Mouse (Mus musculus): Measurements from ENCODE around the gene Lcn6. TPM values are rescaled to one million over a fixed set of nuclear protein-coding genes. Genes with fewer than 3 reads are reported as not detected.
"Not testable (repeated sequence)": the region's sequence is repeated elsewhere in the genome, so short reads cannot be mapped to it uniquely, and the experiment has no call there.

Lcn6 gene
- polyA plus RNA-seq, 1 experiment from 2014 or later, result not detected

- Histone ChIP-seq H3K9ac (ENCODE audit: low read depth, low read length) (no peak overlapping the region), H3K9me3 (replicated peaks; ENCODE audit: low read length) (no peaks in the 10 kb centered on the region), H3K27me3 (ENCODE audit: insufficient read depth, low read length) (no peaks in the 10 kb centered on the region), H3K36me3 (ENCODE audit: insufficient read depth, low read length) (no peaks in the 10 kb centered on the region), H3K27ac (no peak overlapping the region), H3K4me1 (replicated peaks; ENCODE audit: insufficient read depth, low read length) (no peaks in the 10 kb centered on the region; the same call in 1 of the 2 replicates), H3K4me2 (ENCODE audit: low read length) (no peak overlapping the region), H3K4me3 (replicated peaks; ENCODE audit: low read depth, low read length) (no peak overlapping the region)
- 72% methylated on average over 2 of the region's 2 CpGs for WGBS
- TF ChIP-seq CTCF (IDR thresholded peaks at IDR 0.05; ENCODE audit: low read depth), result no peak
- ATAC-seq (replicated peaks; ENCODE audit: low FRiP score, low read depth), result no peak
- no peak for DNase-seq (ENCODE audit: low spot score)
These were observed 22.1 kb downstream of the Lcn6 start for GRCm38 (mm10) chr2:25698696-25699095.

DNA sequence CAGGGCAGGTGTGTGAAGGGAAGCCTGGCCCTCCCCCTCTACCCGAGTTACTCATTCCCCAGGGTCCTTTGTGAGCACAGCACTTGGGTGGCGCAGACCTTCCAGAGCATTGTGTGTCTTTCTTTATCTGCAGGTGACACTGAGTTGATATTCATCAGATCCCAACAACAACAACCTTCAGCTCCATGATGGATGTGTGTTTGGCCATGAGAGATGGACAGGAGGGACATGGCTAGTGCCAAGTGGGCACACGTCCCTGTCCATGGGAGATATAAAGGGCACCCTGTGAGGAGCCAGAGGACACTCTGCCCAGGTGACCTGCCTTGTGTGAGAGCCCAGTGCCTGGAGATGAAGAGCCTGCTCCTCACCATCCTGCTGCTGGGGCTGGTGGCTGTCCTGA, 23.2 kb downstream of the Lcn6 start, which contains the start of gene Obp2a:
TSS of gene Obp2a (plus strand) at position 301 of the 400 bp plus-strand sequence.
- WGBS, result 91% methylated on average over 3 of the region's 3 CpGs
- not testable (repeated sequence) for DNase-seq (ENCODE audit: low spot score)

GRCm38 (mm10) chr2:25701001-25701400, 24.4 kb downstream of the Lcn6 start:
- H3K27ac ChIP-seq, result no peak overlapping the region
- H3K4me2 ChIP-seq (ENCODE audit: low read length), result no peak overlapping the region
- no peaks in the 10 kb centered on the region for H3K9me3 ChIP-seq (replicated peaks; ENCODE audit: low read length)
- no peak overlapping the region for H3K4me3 ChIP-seq (replicated peaks; ENCODE audit: low read depth, low read length)
- no peaks in the 10 kb centered on the region for H3K27me3 ChIP-seq (ENCODE audit: insufficient read depth, low read length)
- no peak for TF ChIP-seq CTCF (IDR thresholded peaks at IDR 0.05; ENCODE audit: low read depth)
- no peak overlapping the region for H3K9ac ChIP-seq (ENCODE audit: low read depth, low read length)
- no peaks in the 10 kb centered on the region; the same call in 1 of the 2 replicates for H3K4me1 ChIP-seq (replicated peaks; ENCODE audit: insufficient read depth, low read length)
- no peak for ATAC-seq (replicated peaks; ENCODE audit: low FRiP score, low read depth)
- WGBS, result 84% methylated on average over 5 of the region's 5 CpGs
- DNase-seq (ENCODE audit: low spot score), result no peak
- H3K36me3 ChIP-seq (ENCODE audit: insufficient read depth, low read length), result no peaks in the 10 kb centered on the region

More for the DNA sequence above, 23.2 kb downstream of the Lcn6 start, which contains the start of gene Obp2a:
- not testable (repeated sequence) for H3K4me3 ChIP-seq (replicated peaks; ENCODE audit: low read depth, low read length); ATAC-seq (replicated peaks; ENCODE audit: low FRiP score, low read depth); H3K4me1 ChIP-seq (replicated peaks; ENCODE audit: insufficient read depth, low read length); H3K27ac ChIP-seq; H3K27me3 ChIP-seq (ENCODE audit: insufficient read depth, low read length); H3K36me3 ChIP-seq (ENCODE audit: insufficient read depth, low read length); H3K4me2 ChIP-seq (ENCODE audit: low read length); H3K9me3 ChIP-seq (replicated peaks; ENCODE audit: low read length); H3K9ac ChIP-seq (ENCODE audit: low read depth, low read length)

- H3K9ac ChIP-seq (ENCODE audit: low read depth, low read length), result no peak overlapping the region
- H3K4me1 ChIP-seq (replicated peaks; ENCODE audit: insufficient read depth, low read length), result 0 out of 2 replicates have a peak, but pooled peaks cover 7% of the 10 kb centered on the region
- no peak overlapping the region for H3K27ac ChIP-seq
- no peaks in the 10 kb centered on the region for H3K27me3 ChIP-seq (ENCODE audit: insufficient read depth, low read length)
- TF ChIP-seq CTCF (IDR thresholded peaks at IDR 0.05; ENCODE audit: low read depth), result no peak
- no peak for DNase-seq (ENCODE audit: low spot score)
- H3K36me3 ChIP-seq (ENCODE audit: insufficient read depth, low read length), result no peaks in the 10 kb centered on the region
- no peak overlapping the region for H3K4me2 ChIP-seq (ENCODE audit: low read length)
- 67% methylated on average over 4 of the region's 4 CpGs for WGBS
- no peak for ATAC-seq (replicated peaks; ENCODE audit: low FRiP score, low read depth)
- H3K4me3 ChIP-seq (replicated peaks; ENCODE audit: low read depth, low read length), result no peak overlapping the region
- H3K9me3 ChIP-seq (replicated peaks; ENCODE audit: low read length), result no peaks in the 10 kb centered on the region
These were observed 27.1 kb downstream of the Lcn6 start for GRCm38 (mm10) chr2:25703706-25704105.

DNA sequence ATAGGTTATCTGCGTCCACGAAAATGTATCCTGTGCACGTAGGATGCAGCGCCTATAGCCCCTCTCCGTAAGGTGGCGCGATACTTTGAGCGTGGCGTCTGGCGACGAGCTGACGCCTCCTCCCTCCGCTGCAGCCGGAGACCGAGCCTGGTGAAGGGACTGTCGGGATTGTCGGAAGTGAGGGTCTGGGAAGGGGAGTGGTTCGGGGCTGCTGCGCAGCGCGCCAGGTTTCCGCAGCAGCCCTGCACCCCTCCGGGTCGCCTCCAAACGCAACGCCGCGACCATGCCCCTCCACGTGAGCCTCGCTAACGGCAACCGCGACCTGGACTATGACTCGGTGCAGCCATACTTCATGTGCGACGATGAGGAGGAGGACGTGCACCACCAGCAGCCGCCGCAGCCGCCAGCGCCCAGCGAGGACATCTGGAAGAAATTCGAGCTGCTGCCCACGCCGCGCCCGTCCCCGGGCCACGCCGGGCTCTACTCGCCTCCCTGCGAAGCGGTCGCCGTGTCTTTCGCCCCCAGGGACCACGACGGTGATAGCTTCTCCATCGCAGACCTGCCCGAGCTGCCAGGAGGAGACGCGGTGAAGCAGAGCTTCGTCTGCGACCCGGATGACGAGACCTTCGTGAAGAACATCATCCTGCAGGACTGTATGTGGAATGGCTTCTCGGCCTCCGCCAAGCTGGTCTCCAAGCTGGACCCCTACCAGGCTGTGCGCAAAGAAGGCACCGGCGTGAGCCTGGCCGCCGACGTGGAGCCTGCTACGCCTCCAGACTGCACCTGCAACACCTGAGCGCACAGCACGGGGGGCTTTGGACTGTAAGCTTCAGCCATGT, 30.3 kb downstream of the Lcn6 start, which contains the start of gene Bmyc:
TSS of gene Bmyc (plus strand) at position 97 of the 839 bp plus-strand sequence.
- H3K9ac ChIP-seq (ENCODE audit: low read depth, low read length), result peak within 1 kb of the TSS; percentile 71
- H3K9me3 ChIP-seq (replicated peaks; ENCODE audit: low read length), result no peaks in the 10 kb centered on the region
- peak within 1 kb of the TSS; percentile 97 for H3K4me2 ChIP-seq (ENCODE audit: low read length)
- ATAC-seq (replicated peaks; ENCODE audit: low FRiP score, low read depth) (peak; percentile 75), DNase-seq (ENCODE audit: low spot score) (peak; percentile 90)
- TF ChIP-seq CTCF (IDR thresholded peaks at IDR 0.05; ENCODE audit: low read depth), result peak; percentile 73
- peak within 1 kb of the TSS; percentile 66 for H3K4me3 ChIP-seq (replicated peaks; ENCODE audit: low read depth, low read length)
- peak within 1 kb of the TSS; percentile 72; the same call in 1 of the 2 replicates for H3K27ac ChIP-seq
- no peaks in the 10 kb centered on the region for H3K27me3 ChIP-seq (ENCODE audit: insufficient read depth, low read length)
- under 1% methylated on average over 77 of the region's 78 CpGs for whole genome bisulfite sequencing
- no peaks in the 10 kb centered on the region for H3K36me3 ChIP-seq (ENCODE audit: insufficient read depth, low read length)
- 0 out of 2 replicates have a peak, but pooled peaks cover 7% of the 10 kb centered on the region for H3K4me1 ChIP-seq (replicated peaks; ENCODE audit: insufficient read depth, low read length)

GRCm38 (mm10) chr2:25708121-25708520, 31.5 kb downstream of the Lcn6 start:
- no peak overlapping the region for H3K27ac ChIP-seq
- WGBS, result 55% methylated on average over 2 of the region's 2 CpGs
- no peaks in the 10 kb centered on the region for H3K27me3 ChIP-seq (ENCODE audit: insufficient read depth, low read length)
- peak; percentile 50; the same call in 1 of the 2 replicates for TF ChIP-seq CTCF (IDR thresholded peaks at IDR 0.05; ENCODE audit: low read depth)
- no peaks in the 10 kb centered on the region for H3K9me3 ChIP-seq (replicated peaks; ENCODE audit: low read length)
- no peaks in the 10 kb centered on the region for H3K36me3 ChIP-seq (ENCODE audit: insufficient read depth, low read length)
- peak; percentile 78 for DNase-seq (ENCODE audit: low spot score)
- H3K9ac ChIP-seq (ENCODE audit: low read depth, low read length), result no peak overlapping the region
- H3K4me3 ChIP-seq (replicated peaks; ENCODE audit: low read depth, low read length), result no peak overlapping the region
- 0 out of 2 replicates have a peak, but pooled peaks cover 7% of the 10 kb centered on the region for H3K4me1 ChIP-seq (replicated peaks; ENCODE audit: insufficient read depth, low read length)
- no peak for ATAC-seq (replicated peaks; ENCODE audit: low FRiP score, low read depth)
- H3K4me2 ChIP-seq (ENCODE audit: low read length), result 0 out of 2 replicates have a peak overlapping the region, but pooled peaks have one; percentile 25

GRCm38 (mm10) chr2:25709056-25709455, 32.5 kb downstream of the Lcn6 start:
- not testable (repeated sequence) for H3K9ac ChIP-seq (ENCODE audit: low read depth, low read length); H3K4me2 ChIP-seq (ENCODE audit: low read length); H3K27ac ChIP-seq; H3K36me3 ChIP-seq (ENCODE audit: insufficient read depth, low read length); H3K9me3 ChIP-seq (replicated peaks; ENCODE audit: low read length); H3K4me1 ChIP-seq (replicated peaks; ENCODE audit: insufficient read depth, low read length); H3K4me3 ChIP-seq (replicated peaks; ENCODE audit: low read depth, low read length); ATAC-seq (replicated peaks; ENCODE audit: low FRiP score, low read depth); H3K27me3 ChIP-seq (ENCODE audit: insufficient read depth, low read length); DNase-seq (ENCODE audit: low spot score)
- 71% methylated on average over 1 of the region's 1 CpGs for WGBS

DNA sequence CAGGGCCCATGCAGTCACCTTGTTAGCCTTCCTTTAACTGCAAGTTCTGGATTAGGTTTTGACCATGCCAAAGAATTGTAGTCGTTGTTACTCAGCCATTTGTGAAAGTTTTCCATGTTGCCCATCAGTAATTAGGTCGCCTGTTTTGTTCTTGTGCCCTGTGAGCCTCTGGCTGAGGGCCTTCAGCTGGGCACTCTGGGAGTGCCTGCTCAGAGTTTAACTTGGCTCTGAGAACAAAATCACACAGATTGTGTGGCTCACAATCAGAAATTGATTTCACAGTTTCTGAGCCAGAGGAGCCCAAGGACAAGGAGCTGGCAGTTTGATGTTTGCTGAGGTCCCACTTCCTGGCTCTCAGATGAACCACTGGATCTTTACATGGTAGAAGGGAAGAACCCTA, 33.2 kb downstream of the Lcn6 start:
- not testable (repeated sequence) for H3K27ac ChIP-seq; H3K4me1 ChIP-seq (replicated peaks; ENCODE audit: insufficient read depth, low read length); H3K36me3 ChIP-seq (ENCODE audit: insufficient read depth, low read length); H3K27me3 ChIP-seq (ENCODE audit: insufficient read depth, low read length); H3K4me3 ChIP-seq (replicated peaks; ENCODE audit: low read depth, low read length); H3K9me3 ChIP-seq (replicated peaks; ENCODE audit: low read length); ATAC-seq (replicated peaks; ENCODE audit: low FRiP score, low read depth); H3K4me2 ChIP-seq (ENCODE audit: low read length); H3K9ac ChIP-seq (ENCODE audit: low read depth, low read length); DNase-seq (ENCODE audit: low spot score)
- WGBS, result 58% methylated on average over 2 of the region's 2 CpGs

DNA sequence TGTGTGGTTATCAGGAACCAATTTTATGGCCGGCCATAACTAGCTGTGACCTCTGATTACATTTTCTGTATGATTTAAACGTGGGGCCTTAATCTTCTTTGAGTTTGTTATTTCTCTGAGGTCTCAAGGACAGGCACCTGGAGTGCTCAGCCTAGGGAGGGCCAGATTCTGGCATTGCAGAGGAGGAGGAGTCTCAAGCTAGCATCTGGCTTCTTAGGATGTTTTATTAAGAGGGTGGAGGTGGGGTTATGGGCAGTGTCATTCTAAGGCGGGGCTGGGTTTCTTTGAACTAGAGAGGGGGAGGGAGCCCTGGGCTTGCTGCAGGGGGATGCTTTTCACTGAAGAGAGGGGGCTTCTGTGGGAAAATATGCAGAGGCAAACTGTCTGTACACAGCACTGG, 35.1 kb downstream of the Lcn6 start:
- H3K27me3 ChIP-seq (ENCODE audit: insufficient read depth, low read length); H3K27ac ChIP-seq; H3K9ac ChIP-seq (ENCODE audit: low read depth, low read length); H3K4me1 ChIP-seq (replicated peaks; ENCODE audit: insufficient read depth, low read length); H3K9me3 ChIP-seq (replicated peaks; ENCODE audit: low read length); H3K4me3 ChIP-seq (replicated peaks; ENCODE audit: low read depth, low read length); H3K36me3 ChIP-seq (ENCODE audit: insufficient read depth, low read length); H3K4me2 ChIP-seq (ENCODE audit: low read length); ATAC-seq (replicated peaks; ENCODE audit: low FRiP score, low read depth): not testable (repeated sequence)
- 15% methylated on average over 3 of the region's 3 CpGs for WGBS
- peak; percentile 7 for DNase-seq (ENCODE audit: low spot score)

All from kidney, postnatal 0 days (tissue).